Mouse (Mus musculus) ES-CJ7 (cell line): ENCODE measurements at regions not wholly inside any gene's neighbourhood (a gene's known extent, or its start where the extent isn't known, plus 50 kb on each side); places are given as distances from the start of the nearest gene placed in this dataset.

Source experiments
- DNase-seq: peaks from one replicate; pipeline ENCODE4 v3.0.0; 2011; ENCODE audit warnings: low read depth, low spot score

GRCm38 (mm10) chr8:126160356-126160975, 137.9 kb upstream of the Slc35f3 start:
- no peak for DNase-seq

- DNase-seq: no peak
Observed at GRCm38 (mm10) chr8:126162748-126163371, 135.5 kb upstream of the Slc35f3 start.

- no peak for DNase-seq
Observed at GRCm38 (mm10) chr8:126163954-126164353, 134.4 kb upstream of the Slc35f3 start.

GRCm38 (mm10) chr8:126165486-126166095, 132.8 kb upstream of the Slc35f3 start:
- DNase-seq: no peak

- no peak for DNase-seq
Observed at GRCm38 (mm10) chr8:126166394-126166793, 132.0 kb upstream of the Slc35f3 start.

- no peak for DNase-seq
Observed at GRCm38 (mm10) chr8:126174451-126174850, 123.9 kb upstream of the Slc35f3 start.

- DNase-seq: no peak
Observed at GRCm38 (mm10) chr8:126176305-126176704, 122.1 kb upstream of the Slc35f3 start.

- no peak for DNase-seq
Observed at GRCm38 (mm10) chr8:126177855-126178254, 120.5 kb upstream of the Slc35f3 start.

- DNase-seq: no peak
Observed at GRCm38 (mm10) chr8:126188741-126189285, 109.5 kb upstream of the Slc35f3 start.

GRCm38 (mm10) chr8:126195616-126196015, 102.7 kb upstream of the Slc35f3 start:
- no peak for DNase-seq

GRCm38 (mm10) chr8:126210561-126210960, 87.8 kb upstream of the Slc35f3 start:
- no peak for DNase-seq

GRCm38 (mm10) chr8:126212802-126213201, 85.6 kb upstream of the Slc35f3 start:
- DNase-seq: no peak

- no peak for DNase-seq
Observed at GRCm38 (mm10) chr8:126214571-126214970, 83.8 kb upstream of the Slc35f3 start.

- no peak for DNase-seq
Observed at GRCm38 (mm10) chr8:126216391-126216790, 82.0 kb upstream of the Slc35f3 start.

- DNase-seq: peak; percentile 29
Observed at GRCm38 (mm10) chr8:126221631-126222030, 76.7 kb upstream of the Slc35f3 start.

- no peak for DNase-seq
Observed at GRCm38 (mm10) chr8:126231801-126232200, 66.6 kb upstream of the Slc35f3 start.

GRCm38 (mm10) chr8:126232521-126232920, 65.8 kb upstream of the Slc35f3 start:
- no peak for DNase-seq

GRCm38 (mm10) chr8:126239684-126240083, 58.7 kb upstream of the Slc35f3 start:
- no peak for DNase-seq

- no peak for DNase-seq
Observed at GRCm38 (mm10) chr8:126244321-126244720, 54.0 kb upstream of the Slc35f3 start.
